Mouse (Mus musculus): ENCODE results near the gene Nipa2. TPM values are rescaled to one million over a fixed set of nuclear protein-coding genes. Genes with fewer than 3 reads are reported as not detected.

The Nipa2 gene
- 10 to 100 TPM; 29.6 to 41.9 TPM for total RNA-seq (2021)
- polyA plus RNA-seq (2012; rRNA removed): 37.4 and 42.5 TPM in 2 replicates
- long read RNA-seq, transcript Nipa2-201 (7 exons, 3,197 nt): major isoform, 9 of 13 reads
- long read RNA-seq, partial matches to known transcripts: 1 of 13 reads
- long read RNA-seq, other reads (novel, unspliced or antisense): 2 of 13 reads

GRCm38 (mm10) chr7:55962004-55962908 is at the start of gene Nipa2:
Gene Nipa2 (minus strand): TSS chr7:55962476.
- DNase-seq: peak; percentile 95

- DNase-seq: no peak
Measured at GRCm38 (mm10) chr7:56011018-56011333, 48.7 kb upstream of the Nipa2 start.

GRCm38 (mm10) chr7:56010318-56011017 is 48.2 kb upstream of the Nipa2 start:
- no peak for DNase-seq

- DNase-seq: no peak
Measured at GRCm38 (mm10) chr7:55998997-55999396, 36.7 kb upstream of the Nipa2 start.

GRCm38 (mm10) chr7:55995013-55995412 is 32.7 kb upstream of the Nipa2 start:
- peak; percentile 3 for DNase-seq

GRCm38 (mm10) chr7:55991858-55992257 is 29.6 kb upstream of the Nipa2 start:
- DNase-seq: no peak

GRCm38 (mm10) chr7:55991129-55991528 is 28.9 kb upstream of the Nipa2 start:
- DNase-seq: no peak

- DNase-seq: peak; percentile 74
Measured at GRCm38 (mm10) chr7:55986526-55987214, 24.4 kb upstream of the Nipa2 start.

GRCm38 (mm10) chr7:55984754-55985153 is 22.5 kb upstream of the Nipa2 start:
- no peak for DNase-seq

GRCm38 (mm10) chr7:55983107-55983506 is 20.8 kb upstream of the Nipa2 start:
- DNase-seq: no peak

GRCm38 (mm10) chr7:55982010-55982700 is 19.9 kb upstream of the Nipa2 start:
- DNase-seq: no peak

GRCm38 (mm10) chr7:55981511-55981910 is 19.2 kb upstream of the Nipa2 start:
- no peak for DNase-seq

GRCm38 (mm10) chr7:55974429-55974828 is 12.2 kb upstream of the Nipa2 start:
- no peak for DNase-seq

- DNase-seq: no peak
Measured at GRCm38 (mm10) chr7:55969415-55969814, 7.1 kb upstream of the Nipa2 start.

- no peak for DNase-seq
Measured at GRCm38 (mm10) chr7:55968258-55968901, 6.1 kb upstream of the Nipa2 start.

GRCm38 (mm10) chr7:55966866-55967460 is 4.7 kb upstream of the Nipa2 start:
- no peak for DNase-seq

- DNase-seq: no peak
Measured at GRCm38 (mm10) chr7:55960506-55960905, 1.8 kb downstream of the Nipa2 start.

GRCm38 (mm10) chr7:55959801-55960200 is 2.5 kb downstream of the Nipa2 start:
- no peak for DNase-seq

- DNase-seq: peak; percentile 33
Measured at GRCm38 (mm10) chr7:55957916-55958315, 4.4 kb downstream of the Nipa2 start.

- no peak for DNase-seq
Measured at GRCm38 (mm10) chr7:55957178-55957577, 5.1 kb downstream of the Nipa2 start.

GRCm38 (mm10) chr7:55956054-55956453 is 6.2 kb downstream of the Nipa2 start:
- DNase-seq: no peak

All from adrenal gland, adult 2 months (tissue).